Mouse (Mus musculus): ENCODE data around the gene Mamdc4. TPM values are rescaled to one million over a fixed set of nuclear protein-coding genes. Genes with fewer than 3 reads are reported as not detected.
"Not testable (repeated sequence)": the region's sequence is repeated elsewhere in the genome, so short reads cannot be mapped to it uniquely, and the experiment has no call there.

Mamdc4 gene
- total RNA-seq, 4 experiments from 2014 or later: 0.46 to 3.1 (median 1.7) TPM

DNA sequence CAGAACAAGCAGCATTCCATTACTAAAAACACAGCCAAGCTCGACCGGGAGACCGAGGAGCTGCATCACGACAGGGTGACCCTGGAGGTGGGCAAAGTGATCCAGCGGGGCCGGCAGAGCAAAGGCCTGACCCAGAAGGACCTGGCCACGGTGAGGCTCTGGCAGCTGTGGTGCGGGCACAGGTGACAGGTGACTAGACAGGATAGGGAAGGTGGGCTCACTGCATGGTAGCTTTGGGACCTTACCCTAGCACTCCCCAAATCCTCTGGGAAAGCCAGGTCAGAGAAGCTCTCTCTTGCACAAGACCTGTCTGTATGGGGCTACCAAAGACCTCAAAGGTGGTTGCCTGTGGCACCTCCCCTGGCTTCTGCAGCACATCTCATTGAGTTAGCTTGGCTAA is 14.1 kb downstream of the Mamdc4 start:
- DNase-seq (ENCODE audit: low spot score in 2 of 2): no peak

- DNase-seq (ENCODE audit: low spot score in 2 of 2): no peak
Measured at GRCm38 (mm10) chr2:25558774-25559173, 15.9 kb downstream of the Mamdc4 start.

DNA sequence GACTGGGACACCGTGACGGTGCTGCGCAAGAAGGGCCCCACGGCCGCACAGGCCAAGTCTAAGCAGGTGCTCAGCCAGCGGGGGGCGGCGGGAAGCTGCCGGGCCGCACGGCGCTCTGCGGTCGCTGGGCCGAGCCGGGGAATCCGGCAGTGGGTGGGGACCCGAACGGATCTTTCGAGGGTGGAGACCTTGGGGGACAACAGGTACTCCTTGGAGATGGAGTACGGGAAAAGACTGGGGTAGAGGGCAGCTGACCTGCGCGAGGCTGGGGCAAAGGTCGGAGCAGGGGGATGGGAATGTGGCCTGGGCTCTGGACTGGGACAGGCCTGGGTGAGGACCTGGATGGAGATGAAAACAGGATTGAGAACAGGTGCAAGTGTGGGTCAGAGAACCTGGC is 16.7 kb downstream of the Mamdc4 start:
- DNase-seq (ENCODE audit: low spot score in 2 of 2): no peak

DNA sequence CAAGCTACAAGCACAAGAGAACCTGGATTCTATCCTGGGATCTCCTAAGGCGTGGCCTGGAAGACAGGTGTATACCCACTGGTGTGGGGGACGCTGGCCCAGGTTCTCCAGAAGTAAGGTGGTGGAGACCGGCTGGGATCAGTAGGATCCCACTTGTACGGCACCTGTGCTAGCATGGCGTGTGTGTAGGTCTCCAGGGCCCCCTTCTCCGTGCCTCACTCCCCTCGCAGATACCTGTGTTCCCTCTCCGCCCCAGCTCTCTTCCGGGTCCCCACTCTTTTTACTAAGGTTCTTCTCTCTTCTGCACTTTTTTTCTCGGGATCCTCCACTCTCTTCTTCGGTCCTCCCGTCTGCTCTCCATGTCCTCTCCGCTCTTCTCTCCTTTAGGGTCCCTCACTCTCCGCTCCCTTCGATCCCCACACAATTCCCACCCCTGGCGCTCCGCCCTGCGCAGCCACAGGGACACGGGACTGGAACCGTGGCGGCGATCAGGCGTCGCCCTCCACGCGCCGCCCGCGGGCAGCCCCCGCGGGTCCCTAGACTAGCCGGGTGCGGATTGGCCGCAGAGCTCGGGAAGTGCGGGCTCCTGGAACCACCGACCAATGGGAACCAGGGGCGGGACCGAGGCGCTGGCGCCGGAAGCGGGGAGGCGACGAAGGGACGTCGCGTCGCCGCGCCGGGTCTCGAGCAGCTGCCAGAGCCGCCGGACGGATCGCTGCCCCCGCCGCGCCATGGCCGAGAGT is 17.3 kb downstream of the Mamdc4 start, which contains the start of gene Edf1:
Gene Edf1 (plus strand): TSS at position 627 of the 743 bp plus-strand sequence.
- peak; percentile 89 to 94 for DNase-seq (ENCODE audit: low spot score in 2 of 2)

GRCm38 (mm10) chr2:25556296-25556695 is 18.3 kb downstream of the Mamdc4 start:
- DNase-seq (ENCODE audit: low spot score in 2 of 2): no peak

GRCm38 (mm10) chr2:25555479-25555878 is 19.2 kb downstream of the Mamdc4 start:
- not testable (repeated sequence) for DNase-seq (ENCODE audit: low spot score in 2 of 2)

- not testable (repeated sequence) for DNase-seq (ENCODE audit: low spot score in 2 of 2)
Measured at GRCm38 (mm10) chr2:25553171-25553786, 21.4 kb downstream of the Mamdc4 start.

DNA sequence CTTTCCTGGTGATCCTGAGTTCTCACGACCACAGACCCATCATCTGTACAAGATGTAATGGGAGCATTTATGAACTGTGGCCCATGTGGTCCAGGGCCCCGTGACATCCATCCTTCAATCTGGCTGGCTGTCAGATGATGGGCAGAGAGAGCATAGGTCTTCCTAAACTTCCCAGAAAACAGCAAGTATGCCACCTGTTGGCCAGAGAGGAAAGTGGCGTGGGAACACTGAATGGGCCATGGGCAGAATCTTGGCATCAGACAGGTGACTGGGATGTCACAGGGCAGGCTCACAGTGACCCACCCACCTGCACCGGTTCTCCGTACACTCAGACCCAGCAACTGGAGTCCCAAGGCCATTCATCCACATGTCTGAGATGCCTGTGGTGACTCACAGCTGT is 23.5 kb downstream of the Mamdc4 start:
- no peak for DNase-seq (ENCODE audit: low spot score in 2 of 2)

GRCm38 (mm10) chr2:25549021-25549991 is 25.3 kb downstream of the Mamdc4 start:
- DNase-seq (ENCODE audit: low spot score in 2 of 2): no peak

DNA sequence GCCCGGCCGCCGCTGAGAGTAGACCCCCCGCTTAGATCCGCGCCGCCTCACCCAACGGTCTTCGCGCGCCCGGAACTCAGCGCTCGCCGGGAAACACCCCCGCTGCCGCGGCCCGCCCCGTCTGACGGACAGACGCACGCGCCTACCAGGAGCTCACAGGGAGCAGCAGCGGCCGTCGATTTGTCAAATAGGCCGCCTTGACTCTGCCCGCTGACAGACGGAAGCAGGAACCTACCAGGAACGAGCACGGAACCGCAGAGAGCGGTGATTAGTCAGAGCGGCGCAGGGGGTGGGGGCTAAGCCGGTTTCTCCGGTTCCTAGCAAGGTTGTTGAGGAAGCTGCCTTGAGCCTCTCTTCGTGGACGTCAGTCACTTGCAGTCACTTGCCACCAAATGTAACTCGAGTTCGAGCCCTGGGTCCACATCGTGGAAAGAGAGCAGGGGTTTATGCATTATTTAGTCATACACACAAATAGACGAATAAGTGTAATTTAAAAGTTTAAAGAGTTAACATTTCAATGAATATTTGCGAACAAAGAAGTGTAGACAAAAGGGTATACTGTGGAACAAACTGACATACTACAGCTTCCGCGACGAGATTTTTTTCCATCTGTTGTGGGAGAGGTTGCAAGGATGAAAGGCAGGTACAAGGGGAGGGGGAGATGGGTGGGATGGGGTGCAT is 27.7 kb downstream of the Mamdc4 start, which contains the start of gene Traf2:
Gene Traf2 (minus strand): TSS at position 130 of the 681 bp plus-strand sequence.
- peak; percentile 97 to 98 for DNase-seq (ENCODE audit: low spot score in 2 of 2)

DNA sequence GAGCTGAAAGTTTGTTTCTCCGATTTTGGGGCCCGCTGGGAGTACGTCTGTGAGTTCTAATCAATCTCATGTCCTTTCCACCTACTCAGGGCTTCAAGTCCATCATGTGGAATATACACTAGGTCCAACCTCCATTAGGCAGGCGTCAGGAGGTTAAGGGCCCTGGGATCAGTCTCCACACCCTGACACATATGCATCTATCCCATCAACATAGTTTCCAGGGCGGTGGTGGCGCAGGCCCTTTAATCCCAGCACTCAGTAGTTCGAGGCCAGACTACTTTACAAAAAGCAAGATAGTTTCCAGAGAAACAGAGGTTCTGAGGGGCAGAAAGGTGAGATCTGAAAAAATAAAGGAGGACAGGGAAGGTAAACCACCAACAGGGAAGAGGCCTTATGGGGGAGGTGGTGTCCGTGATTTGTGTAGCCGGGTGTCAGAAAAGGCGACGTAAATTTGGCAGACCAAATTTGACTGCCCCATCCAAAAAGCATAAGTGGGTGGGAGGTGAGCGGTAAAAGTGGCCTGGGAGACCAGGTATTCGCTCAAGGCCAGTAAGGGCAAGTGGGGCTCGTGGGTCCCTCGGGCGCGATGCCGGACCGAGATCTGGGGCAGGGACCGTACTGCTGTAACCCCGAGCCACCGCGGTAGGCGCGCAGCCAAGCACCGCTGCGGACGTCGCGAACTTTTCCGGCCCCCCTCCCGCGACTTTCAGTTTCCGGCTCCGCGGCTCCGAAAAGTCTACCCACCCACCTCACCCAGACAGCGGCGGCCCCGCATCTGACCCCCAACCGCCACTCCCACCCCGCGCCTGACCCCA is 28.4 kb downstream of the Mamdc4 start:
- no peak for DNase-seq (ENCODE audit: low spot score in 2 of 2)

DNA sequence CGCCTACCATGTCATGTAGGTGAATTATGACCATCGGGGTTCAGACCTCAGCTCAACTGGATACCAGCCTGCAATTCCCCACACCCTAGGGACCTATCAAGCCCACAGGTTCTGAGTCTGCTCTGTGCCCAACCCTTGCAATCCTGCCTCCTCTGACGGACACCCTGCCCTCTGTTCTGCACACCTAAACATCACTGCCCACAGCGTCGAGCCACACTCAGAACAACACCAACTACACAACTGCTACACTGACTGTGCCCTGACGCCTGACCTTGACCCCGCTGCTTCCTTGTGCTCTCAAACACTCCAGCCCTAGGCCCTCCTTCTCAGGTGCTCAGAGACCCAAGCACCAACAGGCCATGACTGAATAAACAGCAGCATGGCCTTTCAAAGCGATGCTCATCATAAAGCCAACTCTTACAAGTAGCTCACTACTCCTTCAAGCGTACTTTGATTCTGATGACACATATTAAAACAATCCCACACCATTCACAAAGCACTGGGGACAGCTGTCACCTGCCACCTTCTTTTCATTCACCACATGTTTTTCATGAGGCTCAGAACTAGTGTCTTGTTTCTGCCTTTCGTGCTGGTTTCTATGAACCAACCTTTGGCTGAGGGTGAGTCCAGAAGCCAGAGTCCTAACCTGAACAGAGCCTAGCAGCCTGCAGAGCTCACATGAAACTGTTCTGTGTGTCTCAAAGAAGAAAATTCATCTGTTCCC is 32.8 kb downstream of the Mamdc4 start:
- no peak for DNase-seq (ENCODE audit: low spot score in 2 of 2)

- no peak for DNase-seq (ENCODE audit: low spot score in 2 of 2)
Measured at GRCm38 (mm10) chr2:25540541-25540948, 34.1 kb downstream of the Mamdc4 start.

DNA sequence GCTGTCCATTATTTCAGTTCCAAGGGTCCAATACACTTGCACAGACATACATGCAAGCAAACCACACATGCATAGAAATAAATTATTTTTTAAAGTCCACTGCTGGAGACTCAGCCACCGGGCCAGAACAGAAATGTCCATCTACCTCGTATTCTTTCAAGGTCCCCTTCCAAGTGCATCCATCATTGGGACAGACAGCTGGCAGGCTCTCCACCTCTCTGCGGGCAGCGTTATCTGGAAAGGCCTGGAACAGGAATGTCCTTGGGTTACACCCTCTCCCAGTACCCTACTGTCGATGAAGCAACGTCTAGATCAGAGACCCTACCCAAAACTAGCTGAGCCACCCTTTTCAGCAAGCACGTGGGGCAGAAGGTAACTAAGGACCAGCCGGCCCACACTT is 38.1 kb downstream of the Mamdc4 start:
- no peak for DNase-seq (ENCODE audit: low spot score in 2 of 2)

DNA sequence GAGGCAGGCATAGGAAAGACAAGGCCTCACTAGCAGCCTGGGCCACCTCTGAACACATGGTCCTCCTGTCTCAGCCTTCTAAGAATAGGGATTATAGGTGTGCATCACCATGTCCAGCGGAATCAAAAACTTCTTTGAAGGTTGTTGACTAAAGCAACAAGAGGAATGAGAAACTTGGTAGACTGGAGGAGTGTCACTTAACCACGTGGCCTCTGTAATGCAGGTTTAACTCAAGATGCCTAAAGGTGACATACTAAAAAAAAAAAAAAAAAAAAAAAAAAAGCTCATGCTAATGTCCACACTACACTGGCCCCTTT is 39.8 kb downstream of the Mamdc4 start:
- DNase-seq (ENCODE audit: low spot score in 2 of 2): no peak

GRCm38 (mm10) chr2:25534178-25534865 is 40.3 kb downstream of the Mamdc4 start:
- DNase-seq (ENCODE audit: low spot score in 2 of 2): no peak

DNA sequence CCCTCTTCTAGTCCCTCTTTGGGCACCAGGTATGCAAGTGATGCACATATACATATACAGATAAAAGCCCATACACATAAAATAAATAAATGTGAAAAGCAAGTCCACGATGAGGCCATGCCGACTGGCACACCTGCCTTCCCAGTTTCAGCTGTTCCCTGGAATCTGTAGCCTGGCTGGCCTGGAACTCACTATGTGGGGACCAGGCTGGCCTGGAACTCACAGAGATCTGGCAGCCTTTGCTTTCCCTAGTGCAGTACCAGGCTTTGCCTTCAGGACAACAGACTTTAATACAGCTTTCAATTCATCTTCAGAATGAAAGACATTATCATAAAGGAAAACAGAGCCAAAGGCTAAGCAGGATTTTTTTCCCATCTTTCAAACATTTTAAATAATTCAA is 40.9 kb downstream of the Mamdc4 start:
- no peak for DNase-seq (ENCODE audit: low spot score in 2 of 2)

DNA sequence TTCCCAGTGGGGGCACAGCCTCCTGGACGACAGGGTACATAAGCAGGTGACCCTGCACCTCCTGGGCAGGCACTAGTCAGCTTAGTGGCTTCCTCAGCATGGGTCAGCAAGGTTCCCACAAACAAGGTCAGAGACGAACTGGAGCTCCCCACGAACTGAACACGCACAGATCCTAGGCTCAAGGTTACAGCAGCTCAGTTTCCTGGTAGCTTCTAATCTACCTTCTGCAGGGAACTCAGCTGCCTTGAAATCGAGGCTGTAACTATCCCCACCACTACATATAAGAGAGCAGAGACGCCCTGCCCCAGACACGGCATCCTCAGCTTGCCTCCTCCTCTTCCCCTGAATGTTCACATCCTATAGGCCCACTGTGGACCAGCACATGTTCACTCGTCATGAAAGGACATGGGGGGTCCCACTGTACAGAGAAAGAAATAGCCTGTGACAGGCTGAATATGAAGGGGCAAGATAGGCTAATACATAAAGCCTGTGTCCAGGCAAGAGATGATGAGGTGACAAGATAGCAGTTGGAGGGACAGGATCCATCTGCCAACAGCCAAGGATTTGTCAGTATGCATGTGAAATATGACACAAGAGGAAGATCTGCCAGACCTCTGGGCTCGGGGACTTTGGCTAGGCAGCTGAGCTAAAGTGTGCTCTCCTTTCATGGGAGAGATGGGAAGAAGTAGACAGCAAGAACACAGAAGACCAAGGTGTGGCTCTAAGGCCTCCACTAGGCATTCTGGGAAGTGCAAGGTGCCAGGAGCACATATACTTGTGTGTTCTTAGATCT is 47.9 kb downstream of the Mamdc4 start:
- no peak for DNase-seq (ENCODE audit: low spot score in 2 of 2)
